Mouse (Mus musculus): ENCODE results near the gene Olfr651. TPM values are rescaled to one million over a fixed set of nuclear protein-coding genes. Genes with fewer than 3 reads are reported as not detected.
"Not testable (repeated sequence)": the region's sequence is repeated elsewhere in the genome, so short reads cannot be mapped to it uniquely, and the experiment has no call there.

Gene Olfr651
- not detected for total RNA-seq (2022)

DNA sequence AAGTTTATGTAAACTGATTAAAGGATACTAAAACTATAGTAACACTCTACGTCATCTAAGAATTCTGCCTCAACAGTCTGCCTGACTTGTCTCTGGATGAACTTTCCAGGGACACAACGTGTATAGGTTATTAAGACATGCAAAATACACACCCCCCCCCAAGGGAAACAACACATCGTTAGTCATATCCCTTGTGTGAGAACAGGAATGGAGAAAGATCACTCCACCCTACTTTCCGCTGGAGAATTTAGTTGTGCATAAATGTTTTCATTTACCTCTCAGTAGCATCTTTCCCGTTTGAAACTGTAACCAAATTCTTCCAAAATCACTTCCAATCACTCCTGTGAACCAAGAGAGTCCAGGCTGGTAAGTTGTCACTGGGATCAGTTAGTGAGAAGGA, at the start of gene Olfr651:
Gene Olfr651 (plus strand): TSS at position 301 of the 400 bp plus-strand sequence.
- no peak for DNase-seq (ENCODE audit: low spot score in 2 of 2)

DNA sequence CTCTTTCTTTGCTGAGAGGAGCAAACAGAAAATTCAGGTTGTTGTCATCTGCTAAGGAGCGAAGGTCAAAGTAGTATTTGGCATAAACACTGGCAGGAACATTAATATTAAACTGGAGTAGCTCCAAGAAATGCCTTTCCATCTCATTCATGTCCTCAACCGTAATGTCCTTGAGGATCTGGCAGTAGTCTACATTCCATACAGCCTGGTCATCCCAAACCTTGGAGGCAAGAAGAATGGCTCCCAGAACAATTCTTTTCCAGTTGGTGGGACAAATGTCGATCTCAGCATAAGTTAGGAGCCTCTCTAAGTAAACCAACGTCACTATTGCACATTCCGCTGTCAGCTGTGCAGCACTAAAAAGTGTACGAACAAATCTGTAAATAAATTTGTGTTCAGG, 48.7 kb upstream of the Olfr651 start:
- not testable (repeated sequence) for DNase-seq (ENCODE audit: low spot score in 2 of 2)

DNA sequence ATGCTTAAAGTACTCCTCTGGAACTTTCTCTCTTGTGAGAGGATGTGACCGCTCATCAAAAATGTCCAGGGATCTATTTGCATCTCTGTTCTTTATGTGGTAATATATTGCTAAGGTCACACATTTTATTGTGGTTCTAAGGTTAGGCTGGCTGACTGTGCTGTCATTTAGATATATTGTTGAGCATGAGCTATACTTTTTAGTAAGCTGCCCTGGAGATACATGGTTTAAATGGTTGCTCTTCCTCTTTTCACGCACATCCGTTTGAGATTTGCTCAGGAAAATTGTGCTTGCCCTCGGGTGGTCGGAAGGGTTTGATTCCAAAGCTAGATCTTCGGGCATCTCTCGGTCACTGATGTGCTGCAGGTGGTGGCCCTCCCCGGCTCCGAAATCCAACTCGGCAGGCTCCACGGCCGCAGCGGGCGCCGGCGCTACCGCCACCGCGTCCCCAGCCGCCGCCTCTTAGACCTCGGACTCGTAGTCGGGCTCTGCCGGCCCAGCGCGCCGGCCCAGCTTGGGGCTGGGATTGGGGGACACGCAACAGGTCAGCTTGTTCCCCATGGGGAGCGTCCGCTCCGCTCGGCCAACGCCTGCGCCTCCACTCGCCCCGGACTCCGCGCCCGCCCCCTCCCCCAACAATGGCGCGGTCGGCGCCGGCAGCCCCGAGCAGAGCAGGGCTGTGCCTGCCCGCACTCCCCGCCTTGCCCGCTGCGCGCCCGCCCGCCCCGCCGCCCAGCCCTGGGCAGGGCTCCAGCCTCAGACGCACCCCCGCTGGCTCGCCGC, 48.2 kb upstream of the Olfr651 start:
- DNase-seq (ENCODE audit: low spot score in 2 of 2), result no peak

DNA sequence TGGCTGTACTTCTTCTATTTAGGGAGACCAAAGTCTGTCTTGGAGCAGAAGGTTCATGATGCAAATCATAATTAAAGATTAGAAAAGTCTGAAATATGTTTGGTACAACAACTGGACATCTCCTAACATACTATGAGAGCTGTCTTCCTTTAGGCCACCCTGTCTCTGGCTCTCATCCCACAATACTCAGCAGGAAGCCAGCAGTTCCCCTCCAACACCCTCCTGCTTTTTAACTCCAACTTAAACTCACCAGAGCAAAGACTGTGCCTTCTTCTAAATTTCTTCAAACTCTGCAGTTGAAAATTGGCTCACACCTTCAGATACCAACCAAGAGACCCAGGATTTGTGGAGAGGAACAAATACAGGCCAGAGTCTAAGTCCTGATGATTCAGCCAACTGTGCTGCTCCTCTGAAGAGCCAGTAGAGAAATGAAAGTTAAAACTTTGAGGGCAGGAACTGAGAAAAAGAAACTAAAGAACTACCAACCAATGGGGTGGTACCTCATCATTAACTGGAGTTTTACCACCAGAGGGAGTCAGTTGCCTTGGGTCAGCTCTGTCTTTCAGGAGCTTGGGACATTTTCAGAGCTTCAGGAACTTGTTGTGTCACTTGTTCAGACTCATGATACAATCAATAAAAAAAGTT, 42.4 kb upstream of the Olfr651 start, which contains the start of gene Trim30d:
Gene Trim30d (minus strand): TSS at position 429 of the 645 bp plus-strand sequence.
- DNase-seq (ENCODE audit: low spot score in 2 of 2), result not testable (repeated sequence)

DNA sequence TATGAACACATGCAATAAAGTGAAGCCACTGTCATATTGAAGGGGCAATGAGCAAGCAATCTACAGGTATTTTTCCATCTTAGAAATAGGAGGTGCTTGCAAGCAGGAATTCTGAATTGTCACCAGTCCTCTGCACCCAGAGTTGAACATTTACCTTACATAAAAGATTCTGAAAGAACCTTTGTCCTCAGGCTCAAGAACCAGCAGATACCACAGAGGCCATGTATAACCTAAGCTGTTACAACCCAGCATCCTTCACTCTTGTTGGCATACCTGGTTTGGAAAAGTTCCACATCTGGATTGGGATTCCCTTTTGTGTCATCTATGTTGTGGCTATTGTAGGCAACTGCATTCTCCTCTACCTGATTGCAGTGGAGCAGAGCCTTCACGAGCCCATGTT, 2.8 kb downstream of the Olfr651 start:
- no peak for DNase-seq (ENCODE audit: low spot score in 2 of 2)

DNA sequence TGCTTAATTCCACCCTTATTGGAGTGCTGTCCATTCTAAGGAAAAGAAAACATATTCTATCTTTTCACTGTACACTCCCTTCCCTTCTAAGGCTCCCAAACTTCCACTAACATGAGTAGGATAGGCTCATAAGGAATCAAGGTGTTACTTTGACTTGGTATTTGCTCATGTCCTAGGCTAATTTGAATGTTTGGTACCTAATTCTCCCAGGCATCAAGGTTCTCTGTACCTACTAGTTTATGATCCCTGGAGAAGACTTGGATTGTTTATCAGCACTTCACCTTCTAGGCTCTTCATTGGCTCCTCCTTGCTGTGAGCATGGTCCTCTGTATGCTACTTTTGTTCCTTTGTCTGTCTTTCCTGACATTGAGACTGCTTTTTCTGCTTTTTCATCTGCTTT, 10.7 kb downstream of the Olfr651 start, which contains the start of gene Olfr652:
Gene Olfr652 (plus strand): TSS at position 301 of the 400 bp plus-strand sequence.
- no peak for DNase-seq (ENCODE audit: low spot score in 2 of 2)

DNA sequence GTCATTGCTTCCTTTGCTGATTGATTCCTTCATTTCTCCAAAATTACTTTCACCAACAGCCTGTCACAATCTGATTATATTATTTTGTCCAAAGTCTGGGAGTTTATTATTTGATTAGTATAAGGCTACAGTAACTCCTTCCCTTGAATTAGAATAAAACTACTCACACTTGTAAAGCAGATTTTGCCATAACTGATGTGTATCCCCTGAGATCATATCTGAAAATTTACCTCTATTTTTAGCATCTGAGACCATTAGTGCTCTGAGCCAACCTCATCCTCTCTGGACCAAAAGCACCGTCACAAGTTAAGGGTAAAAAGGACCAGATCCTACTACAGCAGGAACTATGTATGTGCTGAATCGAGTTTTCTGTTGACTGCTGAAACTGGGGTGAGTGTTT, 27.1 kb downstream of the Olfr651 start, which contains the start of gene Olfr653:
Gene Olfr653 (plus strand): TSS at position 301 of the 400 bp plus-strand sequence.
- DNase-seq (ENCODE audit: low spot score in 2 of 2), result no peak

DNA sequence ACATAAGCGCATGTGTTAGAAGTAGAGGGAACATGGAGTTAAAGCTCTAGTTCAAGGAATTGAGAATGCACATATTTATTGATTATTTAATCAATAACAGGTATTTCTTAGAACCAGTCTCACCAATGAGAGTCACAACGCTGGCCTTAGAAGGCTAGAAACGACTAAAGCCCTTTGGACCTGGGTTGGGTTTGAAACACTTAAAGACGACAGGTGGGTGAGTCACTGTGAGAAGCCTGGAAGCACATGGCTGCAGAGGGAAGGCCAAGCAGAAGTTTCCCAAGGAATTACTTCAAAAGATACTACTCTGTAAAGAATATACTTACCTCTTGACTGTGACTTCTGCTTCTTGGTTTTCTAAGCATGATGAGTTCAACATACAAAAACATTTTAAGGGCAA, 30.9 kb downstream of the Olfr651 start:
- no peak for DNase-seq (ENCODE audit: low spot score in 2 of 2)

DNA sequence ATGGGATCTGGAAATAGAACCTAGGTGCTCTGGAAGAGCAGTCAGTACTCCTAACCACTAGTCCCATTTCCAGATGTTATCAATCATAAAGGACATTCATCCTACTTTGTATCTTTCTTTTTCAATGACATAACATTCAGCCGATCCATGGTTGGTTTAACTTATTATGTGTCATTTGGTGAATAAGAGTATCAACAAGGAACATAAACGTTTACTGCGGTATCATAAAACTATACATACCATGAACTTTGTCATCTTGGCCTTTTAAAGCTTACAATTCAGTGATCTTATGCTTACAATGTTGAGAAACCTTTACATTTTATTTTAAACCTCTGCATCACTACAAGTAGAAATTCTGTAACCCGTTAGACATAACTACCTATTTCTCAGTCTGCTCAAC, 31.5 kb downstream of the Olfr651 start:
- no peak for DNase-seq (ENCODE audit: low spot score in 2 of 2)

DNA sequence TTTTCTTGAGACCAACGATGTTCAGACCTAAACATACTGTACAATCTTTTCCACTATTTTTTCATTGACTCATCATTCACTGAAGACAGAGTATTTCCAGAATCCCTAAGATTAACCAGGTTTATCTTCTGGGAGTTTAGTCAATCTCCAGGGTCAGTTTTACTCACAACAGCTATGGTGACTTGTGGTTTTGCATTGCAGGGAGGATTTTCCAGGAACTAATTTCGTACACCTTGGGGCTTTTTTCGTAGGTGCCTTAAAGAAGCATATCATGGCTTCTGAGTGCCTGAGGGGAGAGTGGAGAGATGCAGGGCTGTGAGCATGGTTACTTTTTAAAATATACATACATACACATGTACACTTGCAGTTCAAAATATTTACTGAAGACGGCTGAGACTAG, 36.8 kb downstream of the Olfr651 start, which contains the start of gene Olfr654:
Gene Olfr654 (plus strand): TSS at position 301 of the 400 bp plus-strand sequence.
- no peak for DNase-seq (ENCODE audit: low spot score in 2 of 2)

DNA sequence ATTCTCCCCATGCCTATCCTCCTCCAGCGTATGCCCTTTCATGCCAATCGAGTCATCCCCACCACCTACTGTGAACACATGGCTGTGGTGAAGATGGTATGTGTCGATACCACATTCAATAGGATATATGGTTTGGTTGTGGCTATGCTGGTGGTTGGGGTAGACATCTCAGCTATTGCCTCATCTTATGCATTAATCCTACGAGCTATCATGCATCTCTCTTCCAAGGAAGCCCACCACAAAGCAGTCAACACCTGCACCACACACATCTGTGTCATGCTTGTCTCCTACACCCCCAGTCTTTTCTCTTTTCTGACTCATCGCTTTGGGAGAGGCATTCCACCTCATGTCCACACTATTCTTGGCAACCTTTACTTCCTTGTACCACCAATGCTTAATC, 38.3 kb downstream of the Olfr651 start:
- DNase-seq (ENCODE audit: low spot score in 2 of 2), result no peak

DNA sequence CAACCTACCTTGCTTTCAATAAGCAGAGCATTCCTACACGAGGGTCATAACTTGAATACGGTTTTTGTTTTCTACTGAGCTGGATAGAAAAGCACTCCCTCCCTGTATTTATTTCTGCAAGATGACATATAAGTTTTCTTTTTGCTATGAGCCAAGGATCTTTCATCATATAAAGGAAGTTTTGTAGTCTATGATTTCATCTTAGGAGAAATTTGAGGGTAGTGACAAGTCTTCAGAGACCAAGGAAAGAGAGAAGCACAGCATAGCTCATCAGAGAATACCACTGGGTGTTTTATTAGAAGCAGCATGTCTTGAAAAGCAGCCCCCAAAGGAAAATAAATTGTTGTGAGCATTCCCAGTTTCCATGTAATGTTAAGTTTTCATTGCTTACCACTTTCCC, 51.7 kb downstream of the Olfr651 start, which contains the start of gene Olfr655:
Gene Olfr655 (minus strand): TSS at position 101 of the 400 bp plus-strand sequence.
- no peak for DNase-seq (ENCODE audit: low spot score in 2 of 2)

DNA sequence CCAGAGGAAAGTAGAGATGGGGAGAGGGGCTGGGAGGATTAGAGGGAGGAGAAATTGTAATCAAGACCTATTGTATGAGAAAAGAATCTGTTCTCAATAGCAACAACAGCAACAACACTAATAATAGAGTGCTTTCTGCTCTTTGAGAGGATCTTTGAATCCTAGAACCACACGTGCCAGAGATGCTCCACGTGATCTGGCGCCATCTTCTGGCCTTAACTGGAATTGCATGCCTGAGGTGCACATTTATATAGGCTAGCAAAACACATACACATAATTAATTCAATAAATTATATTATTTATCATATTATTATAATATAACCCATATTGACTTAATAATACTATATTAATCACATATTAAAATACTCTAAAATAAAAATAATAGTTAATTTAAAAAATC, 53.2 kb downstream of the Olfr651 start:
- DNase-seq (ENCODE audit: low spot score in 2 of 2), result no peak

Other genes starting within 250 kb of the Olfr651 start
- gene Trim12a, start 234.7 kb upstream of the Olfr651 start, total RNA-seq (2022), result 1 to 10 TPM; 2.6 to 5.4 (median 4.4) TPM
- under 1 TPM in 2 of 4 experiments, not detected in 2; 0.29 to 0.34 TPM for gene Trim34b, start 220.7 kb upstream of the Olfr651 start, total RNA-seq (2022)
- 1 to 10 TPM; 1.5 to 3.4 (median 2.4) TPM for gene Trim12c, start 196.8 kb upstream of the Olfr651 start, total RNA-seq (2022)
- under 1 TPM in 3 of 4 experiments, not detected in 1; 0.18 to 0.33 (median 0.25) TPM for gene Trim30b, start 180.2 kb upstream of the Olfr651 start, total RNA-seq (2022)
- gene Trim30c, start 149.3 kb upstream of the Olfr651 start, total RNA-seq (2022), result under 1 TPM in 1 of 4 experiments, not detected in 3; 0.22 TPM
- gene Trim30a, start 84.9 kb upstream of the Olfr651 start, total RNA-seq (2022), result 1 to 10 TPM in 2 of 4 experiments, under 1 TPM in 2; 0.51 to 6.2 (median 3.0) TPM
- gene Trim30d, start 42.3 kb upstream of the Olfr651 start, total RNA-seq (2022), result 1 to 10 TPM in 3 of 4 experiments, under 1 TPM in 1; 0.47 to 3.7 (median 1.8) TPM
- gene Olfr652, start 10.8 kb downstream of the Olfr651 start, total RNA-seq (2022), result not detected
- gene Olfr653, start 27.2 kb downstream of the Olfr651 start, total RNA-seq (2022), result not detected
- gene Olfr654, start 36.9 kb downstream of the Olfr651 start, total RNA-seq (2022), result not detected
- gene Olfr655, start 51.6 kb downstream of the Olfr651 start, total RNA-seq (2022), result not detected
- gene Olfr656, start 63.8 kb downstream of the Olfr651 start, total RNA-seq (2022), result not detected
- gene Olfr657, start 74.7 kb downstream of the Olfr651 start, total RNA-seq (2022), result not detected
- not detected for gene Olfr658, start 97.2 kb downstream of the Olfr651 start, total RNA-seq (2022)
- not detected for gene Olfr659, start 116.6 kb downstream of the Olfr651 start, total RNA-seq (2022)
- gene Olfr661, start 136.4 kb downstream of the Olfr651 start, total RNA-seq (2022), result not detected
- not detected for gene Usp17le, start 227.3 kb downstream of the Olfr651 start, total RNA-seq (2022)

Data from layer of hippocampus, adult 8-10 months (tissue).